Mouse (Mus musculus) left cerebral cortex, adult 18-20 months (tissue): ENCODE results near the gene Shh. TPM values are rescaled to one million over a fixed set of nuclear protein-coding genes. Genes with fewer than 3 reads are reported as not detected.

Experiments
- total RNA-seq, 2 experiments: library from RNA; stranded (reverse); gene quantifications; 2 replicates each; pipeline ENCODE4 v1.2.3; 2021

The Shh gene
- total RNA-seq, 2 experiments from 2014 or later: 2.8 to 3.7 TPM

Other genes starting within 250 kb of the Shh start
- under 1 TPM in 1 of 2 experiments, not detected in 1; 0.19 TPM for gene Cnpy1, start 221.4 kb downstream of the Shh start, total RNA-seq
- gene Rbm33, start 150.1 kb downstream of the Shh start, total RNA-seq: 10 to 100 TPM; 67.0 TPM